16 mouse cellular contexts compared by ENCODE assay signal in genomic region chr13:68568548-68568947, GRCm38 (mm10). TPM values are rescaled to one million over a fixed set of nuclear protein-coding genes. Genes with fewer than 3 reads are reported as not detected.
"Had no signal": no experiment of that assay in that cellular context is flagged by ENCODE, and none has a peak within 500 bp of the region (broad histone marks: within the 10 kb centered on the region; RNA-seq: fewer than 3 reads in every experiment).

No protein-coding gene starts in this region.

- H3K9ac ChIP-seq: limb, embryonic 15.5 days; liver, embryonic 12.5 days; lung, embryonic 14.5 days; midbrain, embryonic 12.5 days; neural tube, embryonic 12.5 days had no signal

- ATAC-seq: liver, embryonic 12.5 days had no signal

- H3K27me3 ChIP-seq: limb, embryonic 15.5 days; liver, embryonic 12.5 days; midbrain, embryonic 12.5 days; neural tube, embryonic 12.5 days had no signal

- H3K27ac ChIP-seq: liver, embryonic 12.5 days; midbrain, embryonic 12.5 days; neural tube, embryonic 12.5 days; stomach, postnatal 0 days had no signal

- H3K4me2 ChIP-seq: limb, embryonic 15.5 days; liver, embryonic 12.5 days; lung, embryonic 14.5 days; midbrain, embryonic 12.5 days; neural tube, embryonic 12.5 days had no signal

- DNase-seq: kidney, adult 18-20 months; kidney, postnatal 14 days; lung, embryonic 14.5 days; lung, postnatal 14 days; right cerebral cortex, postnatal 14 days; thymus, adult 18-20 months; thymus, postnatal 14 days had no signal

- H3K4me1 ChIP-seq: liver, embryonic 12.5 days; midbrain, embryonic 12.5 days had no signal

- H3K4me3 ChIP-seq: limb, embryonic 15.5 days; liver, embryonic 12.5 days; midbrain, embryonic 12.5 days; myocyte; neural tube, embryonic 12.5 days had no signal

- H3K9me3 ChIP-seq: limb, embryonic 15.5 days; liver, embryonic 12.5 days; midbrain, embryonic 12.5 days; neural tube, embryonic 12.5 days had no signal

RNA-seq across cellular contexts. Expression of gene 1700001L19Rik, which starts 28.7 kb away (rescaled TPM):
- total RNA-seq: megakaryocyte-erythroid progenitor cell, adult 5-6 weeks had no signal
- polyA plus RNA-seq: liver, embryonic 12.5 days; liver, embryonic 16.5 days; small intestine, adult 2 months had no signal
